Comparison of ENCODE assay signal across 8 mouse cellular contexts in the genomic region with DNA sequence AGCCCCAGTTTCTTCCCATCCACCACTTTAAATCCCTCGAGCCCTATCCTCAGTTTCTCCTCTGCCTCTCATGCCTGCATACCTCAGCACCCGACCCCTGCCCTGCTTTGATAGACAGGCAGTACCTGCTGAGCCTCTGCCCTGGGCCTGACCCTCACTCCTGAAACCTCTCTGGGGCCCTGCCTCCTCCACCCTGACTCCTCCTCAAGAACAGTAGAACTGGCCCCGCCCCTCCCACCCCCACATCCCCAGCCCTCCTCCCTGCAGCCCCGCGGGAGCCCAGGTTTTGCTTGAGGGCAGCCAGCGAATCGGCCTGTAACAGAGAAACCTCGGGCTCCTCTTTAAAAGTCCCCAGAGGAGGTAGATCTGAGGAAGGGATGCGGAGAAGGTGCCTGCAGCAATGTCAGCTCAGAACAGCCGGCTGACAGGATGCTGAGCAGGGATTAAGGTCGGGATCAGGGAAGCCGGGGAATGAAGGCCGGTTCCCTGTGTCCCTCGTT. TPM values are rescaled to one million over a fixed set of nuclear protein-coding genes. Genes with fewer than 3 reads are reported as not detected.
A peak's percentile ranks its signal among the peaks of the same experiment; 100 is the strongest.
DNase-seq lines count a peak whose midpoint lies in the region; ATAC-seq lines count a peak whose summit lies in the region.

No protein-coding gene starts in this region.

- 0 out of 2 replicates have a peak overlapping the region, but pooled peaks have one; percentile 7 for H3K4me3 ChIP-seq in kidney, embryonic 15.5 days (replicated peaks)
- no peak overlapping the region for H3K4me3 ChIP-seq in embryonic facial prominence, embryonic 14.5 days (ENCODE audit: low read depth, low read length)

- DNase-seq in kidney, adult 18-20 months: no peak
- DNase-seq in embryonic facial prominence, embryonic 14.5 days (ENCODE audit: low spot score): no peak
- DNase-seq in lung, adult 18-20 months: peak; percentile 25 to 46
- DNase-seq in retina, postnatal 7 days (ENCODE audit: low read depth, low spot score): peak; percentile 35
- no peak for DNase-seq in testis, postnatal 10 days (ENCODE audit: low spot score)
- no peak for DNase-seq in layer of hippocampus, adult 8-10 months (ENCODE audit: low spot score in 2 of 2)
- no peak for DNase-seq in heart, adult 9 months (ENCODE audit: low spot score in 2 of 2)

- no peaks in the 10 kb centered on the region for H3K36me3 ChIP-seq in kidney, embryonic 15.5 days
- H3K36me3 ChIP-seq in embryonic facial prominence, embryonic 14.5 days (ENCODE audit: control insufficient read depth, insufficient read depth, low read length): no peaks in the 10 kb centered on the region

- H3K9ac ChIP-seq in kidney, embryonic 15.5 days: no peak overlapping the region; the same call in 1 of the 2 replicates
- 0 out of 2 replicates have a peak overlapping the region, but pooled peaks have one; percentile 19 for H3K9ac ChIP-seq in embryonic facial prominence, embryonic 14.5 days (ENCODE audit: low read depth, low read length)

- H3K4me1 ChIP-seq in kidney, embryonic 15.5 days: peaks cover 21% of the 10 kb centered on the region
- peaks cover 5% of the 10 kb centered on the region; the same call in 1 of the 2 replicates for H3K4me1 ChIP-seq in embryonic facial prominence, embryonic 14.5 days (ENCODE audit: control insufficient read depth, insufficient read depth, low read length)

- no peaks in the 10 kb centered on the region for H3K9me3 ChIP-seq in kidney, embryonic 15.5 days (replicated peaks)
- H3K9me3 ChIP-seq in embryonic facial prominence, embryonic 14.5 days (ENCODE audit: control insufficient read depth, low read length): no peaks in the 10 kb centered on the region

- ATAC-seq in kidney, embryonic 15.5 days (replicated peaks; ENCODE audit: low FRiP score): peak; percentile 79
- ATAC-seq in embryonic facial prominence, embryonic 14.5 days (ENCODE audit: low read depth): peak; percentile 50; the same call in 1 of the 2 replicates

- H3K27ac ChIP-seq in kidney, embryonic 15.5 days: no peak overlapping the region
- no peak overlapping the region for H3K27ac ChIP-seq in embryonic facial prominence, embryonic 14.5 days (replicated peaks; ENCODE audit: low read depth, low read length)

- H3K27me3 ChIP-seq in kidney, embryonic 15.5 days: peaks cover 12% of the 10 kb centered on the region; the same call in 1 of the 2 replicates
- H3K27me3 ChIP-seq in embryonic facial prominence, embryonic 14.5 days (replicated peaks; ENCODE audit: control insufficient read depth, insufficient read depth, low read length): 0 out of 2 replicates have a peak, but pooled peaks cover 9% of the 10 kb centered on the region

- WGBS in kidney, embryonic 15.5 days: 5% methylated on average over 14 of the region's 14 CpGs
- WGBS in embryonic facial prominence, embryonic 14.5 days: 2% methylated on average over 14 of the region's 14 CpGs

- H3K4me2 ChIP-seq in kidney, embryonic 15.5 days: peak overlapping the region; percentile 44
- H3K4me2 ChIP-seq in embryonic facial prominence, embryonic 14.5 days (ENCODE audit: low read depth, low read length): peak overlapping the region; percentile 16

RNA-seq across cellular contexts. Expression of a gene that starts 22.5 kb away (rescaled TPM):
- polyA plus RNA-seq in kidney, embryonic 15.5 days (2015; fragmentation: Nextera tagmentation; extraction: Ambion mirVana): 13.0 and 13.7 TPM in 2 replicates
- polyA plus RNA-seq in embryonic facial prominence, embryonic 14.5 days (2014; fragmentation: Nextera tagmentation; extraction: Ambion mirVana): 21.0 and 22.7 TPM in 2 replicates
- 10 to 100 TPM; 44.5 to 52.4 (median 49.1) TPM for total RNA-seq in layer of hippocampus, adult 8-10 months (2022)

Comparison
In these comparisons a context has a peak if more than half of its experiments do, and no peak if none do; other contexts are left out.
1. DNase-seq: peak in lung, adult 18-20 months (2 of 2) and retina, postnatal 7 days (single experiment); none in kidney, adult 18-20 months (single experiment), embryonic facial prominence, embryonic 14.5 days (single experiment), testis, postnatal 10 days (single experiment), layer of hippocampus, adult 8-10 months (0 of 2) and heart, adult 9 months (0 of 2).